Mouse (Mus musculus) limb, embryonic 15.5 days (tissue): ENCODE measurements at regions not wholly inside any gene's neighbourhood (a gene's known extent, or its start where the extent isn't known, plus 50 kb on each side); places are given as distances from the start of the nearest gene placed in this dataset.
"Not testable (repeated sequence)": the region's sequence is repeated elsewhere in the genome, so short reads cannot be mapped to it uniquely, and the experiment has no call there.

Experiments
- ATAC-seq: fragments of 200-750 bp; cut with Nextera tagmentation; 2 replicates; pipeline ENCODE4 v1.8.0; 2017; ENCODE audit warnings: low read depth, moderate TSS enrichment; ENCODE audit not compliant: insufficient number of reproducible peaks, low FRiP score, low TSS enrichment
- H3K27ac ChIP-seq: fragments of 300-500 bp; sonication (generic); 2 replicates; pipeline ENCODE4 v1.5.1; 2015; ENCODE audit warnings: moderate library complexity, mild to moderate bottlenecking, inconsistent platforms
- H3K27me3 ChIP-seq: fragments of 300-500 bp; sonication (generic); 2 replicates; pipeline ENCODE4 v1.6.1; 2015; ENCODE audit warnings: inconsistent platforms
- H3K36me3 ChIP-seq: fragments of 300-500 bp; sonication (generic); 2 replicates; pipeline ENCODE4 v1.6.1; 2015; ENCODE audit warnings: inconsistent platforms
- H3K4me1 ChIP-seq: fragments of 300-500 bp; sonication (generic); 2 replicates; pipeline ENCODE4 v1.6.1; 2015; ENCODE audit warnings: inconsistent platforms
- H3K4me2 ChIP-seq: fragments of 300-500 bp; sonication (generic); 2 replicates; pipeline ENCODE4 v1.6.1; 2015; ENCODE audit warnings: mild to moderate bottlenecking, inconsistent platforms
- H3K4me3 ChIP-seq: fragments of 300-500 bp; sonication (generic); 2 replicates; pipeline ENCODE4 v1.5.1; 2015; ENCODE audit warnings: mild to moderate bottlenecking, inconsistent platforms
- H3K9ac ChIP-seq: fragments of 300-500 bp; sonication (generic); 2 replicates; pipeline ENCODE4 v1.6.1; 2015; ENCODE audit warnings: inconsistent platforms
- H3K9me3 ChIP-seq: fragments of 300-500 bp; sonication (generic); 2 replicates; pipeline ENCODE4 v1.6.1; 2016; ENCODE audit warnings: inconsistent platforms
- WGBS: fragments of 180-500 bp; shearing (Covaris S2); methylation state at CpG from one replicate; pipeline ENCODE4 v1.1.7; 2015; 5-methylcytosine and 5-hydroxymethylcytosine counted together

GRCm38 (mm10) chr3:44991467-44991992 is 386.7 kb upstream of the Pcdh10 start:
- 92% methylated on average over 4 of the region's 4 CpGs for WGBS
- H3K27me3 ChIP-seq, H3K4me2 ChIP-seq, H3K36me3 ChIP-seq, H3K4me3 ChIP-seq, H3K27ac ChIP-seq, H3K9me3 ChIP-seq, H3K9ac ChIP-seq, H3K4me1 ChIP-seq: not testable (repeated sequence)
- peak; percentile 87; the same call in 1 of the 2 replicates for ATAC-seq
